Mouse (Mus musculus): Measurements from ENCODE around the gene Bcl9.
A peak's percentile ranks its signal among the peaks of the same experiment; 100 is the strongest.

The Bcl9 gene

GRCm38 (mm10) chr3:97297553-97298432 lies at the start of gene Bcl9:
Gene Bcl9 (minus strand): TSS chr3:97297917.
- DNase-seq (ENCODE audit: low spot score in 2 of 2): peak; percentile 80 to 88

- DNase-seq (ENCODE audit: low spot score in 2 of 2): no peak
Measured at GRCm38 (mm10) chr3:97339193-97339576, 41.5 kb upstream of the Bcl9 start.

DNA sequence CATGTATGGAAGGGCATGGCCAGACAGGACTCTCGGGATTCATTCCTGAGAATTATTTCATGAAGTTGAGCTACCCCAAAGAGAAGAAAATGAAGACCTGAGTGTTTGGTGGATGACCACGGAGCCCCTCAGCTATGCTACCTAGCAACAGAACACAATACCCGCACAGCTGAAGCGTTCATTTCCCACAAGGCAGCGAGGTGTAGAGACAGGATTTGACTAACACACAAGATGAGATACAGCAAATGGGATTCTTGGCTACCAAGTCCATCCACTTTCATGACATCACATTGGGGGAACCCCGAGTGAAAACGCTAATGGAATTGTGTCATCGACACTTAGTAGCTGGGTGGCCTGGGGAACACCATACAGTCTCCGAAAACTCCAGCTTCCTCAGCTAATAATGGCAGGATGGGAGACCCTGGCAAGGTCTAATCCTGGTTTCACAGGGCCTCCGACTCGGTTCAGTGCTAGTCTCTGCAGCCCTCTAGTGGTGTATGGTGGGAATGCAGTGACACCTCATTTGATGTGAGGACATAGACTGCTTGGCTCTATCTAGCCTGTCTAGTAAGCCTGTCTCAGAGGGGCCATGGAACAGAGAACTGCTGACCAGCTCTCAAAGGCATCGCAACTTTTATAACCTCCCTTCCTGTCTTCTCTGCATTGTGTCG lies 40.9 kb upstream of the Bcl9 start:
- peak; percentile 68 to 88 for DNase-seq (ENCODE audit: low spot score in 2 of 2)

GRCm38 (mm10) chr3:97337306-97337705 lies 39.6 kb upstream of the Bcl9 start:
- peak in 1 of 2 experiments; percentile 37 for DNase-seq (ENCODE audit: low spot score in 2 of 2)

- no peak for DNase-seq (ENCODE audit: low spot score in 2 of 2)
Measured at GRCm38 (mm10) chr3:97336331-97336730, 38.6 kb upstream of the Bcl9 start.

DNA sequence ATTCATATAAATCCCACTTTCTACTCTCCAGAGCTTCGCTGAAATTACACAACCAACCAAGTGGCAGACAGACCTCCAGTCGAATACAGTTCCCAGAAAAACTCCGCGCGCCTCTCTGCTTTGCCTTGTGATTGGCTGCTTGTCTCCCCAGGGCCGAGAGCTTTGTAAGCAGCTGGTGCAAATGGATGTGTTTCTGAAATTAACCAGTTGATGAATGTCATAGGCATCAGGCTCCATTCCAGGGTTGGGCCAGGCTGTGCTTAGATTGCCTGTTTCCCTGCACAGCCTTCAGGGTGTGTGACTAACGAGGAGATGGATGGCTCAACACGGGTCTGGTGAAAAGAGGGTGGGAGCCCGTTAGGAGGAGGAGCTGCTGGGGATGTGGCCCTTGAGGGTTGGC lies 36.9 kb upstream of the Bcl9 start:
- DNase-seq (ENCODE audit: low spot score in 2 of 2): peak in 1 of 2 experiments; percentile 25

GRCm38 (mm10) chr3:97332172-97332571 lies 34.5 kb upstream of the Bcl9 start:
- DNase-seq (ENCODE audit: low spot score in 2 of 2): no peak

DNA sequence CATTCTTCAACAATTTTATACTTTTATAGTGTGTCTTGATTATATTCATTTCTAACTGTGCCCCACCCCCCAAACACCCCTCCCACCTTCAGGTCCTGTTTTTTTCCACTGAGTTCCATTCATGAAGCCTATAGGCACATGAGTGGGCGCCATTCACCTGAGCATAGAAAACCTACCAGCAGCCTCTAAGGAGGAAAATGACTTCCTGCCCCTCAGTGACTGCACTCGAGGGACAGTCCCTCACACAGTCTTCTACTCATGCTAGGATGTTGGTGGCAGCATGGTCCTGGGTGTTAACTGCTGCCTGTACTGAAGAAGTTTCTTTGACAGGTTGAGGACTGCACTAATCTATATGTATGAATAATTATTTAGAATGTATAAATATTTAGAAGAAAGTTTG lies 30.1 kb upstream of the Bcl9 start:
- DNase-seq (ENCODE audit: low spot score in 2 of 2): no peak

DNA sequence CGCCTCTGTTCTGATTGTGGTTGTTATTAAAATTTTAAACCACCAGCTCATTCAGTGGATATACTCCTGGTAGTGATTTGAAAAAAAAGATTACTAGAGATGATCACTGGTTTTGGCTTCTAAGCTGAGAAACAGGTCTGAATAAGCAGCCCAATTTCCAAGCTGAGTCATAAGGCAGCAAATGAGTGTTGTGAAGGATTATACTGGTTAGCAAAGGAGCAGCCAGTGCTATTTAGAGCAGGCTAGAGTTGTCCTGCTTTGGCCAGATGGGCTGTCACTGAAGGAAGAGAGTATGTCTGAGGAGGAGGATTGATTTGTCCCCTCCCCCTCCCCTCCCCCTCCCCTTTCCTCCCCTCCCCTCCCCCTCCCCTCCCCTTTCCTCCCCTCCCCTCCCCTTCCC lies 29.6 kb upstream of the Bcl9 start:
- DNase-seq (ENCODE audit: low spot score in 2 of 2): no peak

- no peak for DNase-seq (ENCODE audit: low spot score in 2 of 2)
Measured at GRCm38 (mm10) chr3:97325621-97326345, 28.1 kb upstream of the Bcl9 start.

DNA sequence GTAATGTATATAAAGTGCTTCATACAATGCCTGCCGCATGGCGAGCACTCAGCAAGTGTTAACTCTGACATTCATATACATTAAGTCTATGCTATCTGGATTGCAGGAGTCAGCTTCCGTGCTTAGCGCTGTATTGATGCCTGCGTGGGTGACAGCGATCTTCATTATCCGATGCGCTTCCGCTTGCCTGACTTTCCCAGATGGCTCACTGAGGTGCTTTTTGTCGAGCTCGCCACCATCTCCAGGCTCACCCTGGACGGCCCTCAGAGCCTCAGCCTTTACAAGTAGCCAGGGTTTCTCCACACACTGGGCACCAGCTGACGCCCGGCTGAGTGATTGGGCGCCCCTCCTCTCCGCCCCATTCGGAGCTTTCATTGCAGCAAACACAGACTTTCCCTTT lies 26.3 kb upstream of the Bcl9 start:
- DNase-seq (ENCODE audit: low spot score in 2 of 2): no peak

DNA sequence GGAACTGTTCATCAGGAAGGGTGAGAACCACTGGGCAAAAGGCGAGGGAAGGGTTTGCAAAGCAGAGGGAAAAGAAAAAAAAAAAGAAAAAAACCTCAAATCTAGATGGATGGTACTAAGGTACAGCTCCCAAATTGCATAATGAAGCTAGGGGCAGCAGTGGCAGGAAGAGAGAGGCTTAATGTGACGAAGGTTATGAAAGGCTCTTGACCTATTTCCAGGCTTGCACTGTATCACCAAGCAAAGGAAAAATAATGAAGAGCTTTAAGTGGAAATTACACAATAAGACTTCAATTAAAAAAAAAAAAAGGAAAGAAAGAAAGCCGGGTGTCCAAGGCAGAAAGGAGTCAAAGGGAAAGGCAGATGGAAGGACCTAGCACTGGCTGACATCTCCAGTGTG lies 19.6 kb upstream of the Bcl9 start:
- no peak for DNase-seq (ENCODE audit: low spot score in 2 of 2)

DNA sequence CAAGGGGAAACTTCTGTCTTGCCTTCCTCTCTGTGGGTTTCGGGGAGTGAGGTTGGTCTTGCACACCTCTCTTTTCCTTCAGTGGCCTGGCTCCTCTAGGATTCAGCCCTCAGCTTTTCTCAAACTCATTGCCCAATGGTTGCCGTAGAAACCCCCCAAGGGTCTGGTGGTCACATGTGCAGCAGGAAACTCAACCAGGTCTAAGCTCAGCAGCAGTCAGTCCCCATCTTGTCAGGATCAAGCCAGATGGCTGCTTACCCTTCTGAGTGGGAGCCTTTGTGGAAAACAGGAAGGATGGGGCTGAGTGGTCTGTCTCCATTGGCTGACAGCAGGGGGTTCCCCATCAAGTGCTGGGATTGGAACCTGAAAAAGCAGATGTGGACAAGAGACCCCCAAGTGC lies 15.7 kb upstream of the Bcl9 start:
- no peak for DNase-seq (ENCODE audit: low spot score in 2 of 2)

DNA sequence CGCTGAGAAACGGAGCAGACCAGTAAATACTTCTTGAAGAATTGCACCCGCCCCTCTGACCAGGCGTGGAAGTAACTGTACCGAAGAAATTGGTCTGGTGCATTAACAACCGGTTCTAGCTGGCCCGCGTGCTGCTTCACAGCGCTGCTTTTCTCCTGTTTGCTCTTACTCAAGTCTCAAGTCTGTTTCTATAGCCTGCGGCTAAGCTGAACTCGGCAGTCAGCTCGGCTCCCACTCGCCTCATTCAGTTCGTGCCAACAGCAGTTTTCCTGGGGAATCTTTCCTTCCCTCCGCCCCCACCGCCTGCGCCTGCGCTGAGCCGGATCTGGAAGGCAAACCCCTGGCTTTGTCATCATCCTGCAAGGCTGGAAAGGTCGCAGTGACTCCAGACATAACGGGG lies 14.3 kb upstream of the Bcl9 start:
- DNase-seq (ENCODE audit: low spot score in 2 of 2): peak; percentile 47 to 58

GRCm38 (mm10) chr3:97309748-97310536 lies 12.2 kb upstream of the Bcl9 start:
- DNase-seq (ENCODE audit: low spot score in 2 of 2): no peak

GRCm38 (mm10) chr3:97308440-97308839 lies 10.7 kb upstream of the Bcl9 start:
- no peak for DNase-seq (ENCODE audit: low spot score in 2 of 2)

DNA sequence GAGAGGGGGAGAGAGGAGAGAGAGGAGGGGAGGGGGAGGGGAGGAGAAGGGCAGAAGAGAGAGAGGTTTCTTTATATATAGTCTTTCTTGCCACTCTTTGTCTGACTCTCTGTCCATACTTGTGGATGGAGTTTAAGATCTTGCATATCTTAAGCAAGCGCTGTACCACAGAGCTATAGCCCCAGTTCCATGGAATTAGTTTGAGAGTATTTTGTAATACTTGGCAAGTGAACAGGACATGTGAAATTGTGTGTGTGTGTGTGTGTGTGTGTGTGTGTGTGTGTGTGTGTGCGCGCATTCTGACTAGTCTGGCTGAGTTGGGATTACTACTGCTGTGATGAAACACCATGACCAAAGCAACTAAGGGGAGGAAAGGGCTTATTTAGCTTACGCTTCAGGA lies 8.2 kb upstream of the Bcl9 start:
- DNase-seq (ENCODE audit: low spot score in 2 of 2): no peak

GRCm38 (mm10) chr3:97301586-97301985 lies 3.9 kb upstream of the Bcl9 start:
- DNase-seq (ENCODE audit: low spot score in 2 of 2): no peak

GRCm38 (mm10) chr3:97300370-97300769 lies 2.7 kb upstream of the Bcl9 start:
- no peak for DNase-seq (ENCODE audit: low spot score in 2 of 2)

GRCm38 (mm10) chr3:97299885-97300284 lies 2.2 kb upstream of the Bcl9 start:
- no peak for DNase-seq (ENCODE audit: low spot score in 2 of 2)

- DNase-seq (ENCODE audit: low spot score in 2 of 2): no peak
Measured at GRCm38 (mm10) chr3:97298856-97299465, 1.2 kb upstream of the Bcl9 start.
